Mouse (Mus musculus): Measurements from ENCODE around the gene 4930548H24Rik.
"Not testable (repeated sequence)": the region's sequence is repeated elsewhere in the genome, so short reads cannot be mapped to it uniquely, and the experiment has no call there.

The 4930548H24Rik gene

GRCm38 (mm10) chr5:31485440-31485839 is at the start of gene 4930548H24Rik:
Gene 4930548H24Rik, plus strand, starts transcription at chr5:31485740.
- DNase-seq (ENCODE audit: low read depth, low spot score) = no peak

GRCm38 (mm10) chr5:31451336-31451735 is 34.2 kb upstream of the 4930548H24Rik start:
- no peak for DNase-seq (ENCODE audit: low read depth, low spot score)

- peak; percentile 73 for DNase-seq (ENCODE audit: low read depth, low spot score)
These were observed 33.5 kb upstream of the 4930548H24Rik start, which contains the start of gene Zfp512 for GRCm38 (mm10) chr5:31451878-31452561. Gene Zfp512, plus strand, starts transcription at chr5:31452431.

GRCm38 (mm10) chr5:31452562-31452878 is 33.0 kb upstream of the 4930548H24Rik start:
- DNase-seq (ENCODE audit: low read depth, low spot score) = no peak

GRCm38 (mm10) chr5:31452886-31453410 is 32.6 kb upstream of the 4930548H24Rik start:
- peak; percentile 13 for DNase-seq (ENCODE audit: low read depth, low spot score)

GRCm38 (mm10) chr5:31467798-31468197 is 17.7 kb upstream of the 4930548H24Rik start:
- no peak for DNase-seq (ENCODE audit: low read depth, low spot score)

GRCm38 (mm10) chr5:31469711-31470110 is 15.8 kb upstream of the 4930548H24Rik start:
- DNase-seq (ENCODE audit: low read depth, low spot score) = no peak

- no peak for DNase-seq (ENCODE audit: low read depth, low spot score)
These were observed 15.2 kb upstream of the 4930548H24Rik start for GRCm38 (mm10) chr5:31470334-31470733.

GRCm38 (mm10) chr5:31480536-31480935 is 5.0 kb upstream of the 4930548H24Rik start:
- DNase-seq (ENCODE audit: low read depth, low spot score) = no peak

- no peak for DNase-seq (ENCODE audit: low read depth, low spot score)
These were observed 2.3 kb downstream of the 4930548H24Rik start for GRCm38 (mm10) chr5:31487889-31488288.

- no peak for DNase-seq (ENCODE audit: low read depth, low spot score)
These were observed 3.7 kb downstream of the 4930548H24Rik start for GRCm38 (mm10) chr5:31489116-31489769.

GRCm38 (mm10) chr5:31492031-31492430 is 6.5 kb downstream of the 4930548H24Rik start:
- DNase-seq (ENCODE audit: low read depth, low spot score) = no peak

- peak; percentile 83 for DNase-seq (ENCODE audit: low read depth, low spot score)
These were observed 9.2 kb downstream of the 4930548H24Rik start, which contains the start of gene Gpn1 for GRCm38 (mm10) chr5:31494513-31495297. Gene Gpn1, plus strand, starts transcription at chr5:31494741.

- DNase-seq (ENCODE audit: low read depth, low spot score) = no peak
These were observed 19.3 kb downstream of the 4930548H24Rik start for GRCm38 (mm10) chr5:31504843-31505242.

- no peak for DNase-seq (ENCODE audit: low read depth, low spot score)
These were observed 26.9 kb downstream of the 4930548H24Rik start for GRCm38 (mm10) chr5:31512481-31512880.

GRCm38 (mm10) chr5:31520556-31520955 is 35.0 kb downstream of the 4930548H24Rik start:
- no peak for DNase-seq (ENCODE audit: low read depth, low spot score)

GRCm38 (mm10) chr5:31526354-31527116 is 41.0 kb downstream of the 4930548H24Rik start, which contains the start of gene Slc4a1ap:
Gene Slc4a1ap, plus strand, starts transcription at chr5:31526995.
- peak; percentile 80 for DNase-seq (ENCODE audit: low read depth, low spot score)

GRCm38 (mm10) chr5:31527117-31527680 is 41.7 kb downstream of the 4930548H24Rik start:
- no peak for DNase-seq (ENCODE audit: low read depth, low spot score)

GRCm38 (mm10) chr5:31527707-31528106 is 42.2 kb downstream of the 4930548H24Rik start, which contains the start of gene Supt7l:
Gene Supt7l, minus strand, starts transcription at chr5:31527807.
- DNase-seq (ENCODE audit: low read depth, low spot score) = not testable (repeated sequence)

GRCm38 (mm10) chr5:31528560-31528959 is 43.0 kb downstream of the 4930548H24Rik start:
- DNase-seq (ENCODE audit: low read depth, low spot score) = no peak

GRCm38 (mm10) chr5:31535228-31535627 is 49.7 kb downstream of the 4930548H24Rik start:
- no peak for DNase-seq (ENCODE audit: low read depth, low spot score)
